Mouse (Mus musculus): ENCODE measurements around the gene BC053393. TPM values are rescaled to one million over a fixed set of nuclear protein-coding genes. Genes with fewer than 3 reads are reported as not detected.

BC053393 gene
- polyA plus RNA-seq, 1 experiment, result 0.11 TPM

DNA sequence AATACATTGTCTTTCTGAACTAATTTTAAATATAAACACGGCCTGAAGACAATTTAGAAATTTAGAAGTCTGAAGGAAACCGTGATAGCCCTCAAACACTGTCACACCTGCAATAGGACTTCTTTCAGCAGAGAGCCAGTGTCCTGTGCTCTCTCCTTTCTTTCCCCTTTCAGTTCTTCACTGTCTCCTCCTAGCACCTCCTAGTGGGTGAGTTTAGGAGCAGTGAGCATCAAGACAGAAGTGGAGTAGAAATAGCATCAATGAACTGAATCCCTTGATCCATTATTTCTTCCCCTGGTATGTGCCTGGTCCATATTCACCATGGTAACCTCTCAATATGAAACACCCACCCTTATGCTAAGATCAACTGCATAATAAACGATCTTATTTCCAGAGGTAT, 65.2 kb downstream of the BC053393 start:
- Histone ChIP-seq H3K4me3 (replicated peaks; ENCODE audit: extremely low read depth, low read depth, low read length) (no peak overlapping the region), H3K4me1 (ENCODE audit: control insufficient read depth, insufficient read depth, low read length) (no peaks in the 10 kb centered on the region)
- TF ChIP-seq POLR2A (IDR thresholded peaks at IDR 0.05; ENCODE audit: borderline replicate concordance, extremely low read depth, low read depth, low read length), result no peak
- WGBS, result 69% methylated on average over 3 of the region's 3 CpGs
- no peak for DNase-seq

Other genes starting within 250 kb of the BC053393 start
- gene Itk, start 182.0 kb upstream of the BC053393 start, polyA plus RNA-seq (2012; rRNA removed), result 1.4 and 1.7 TPM in 2 replicates
- 0.14 and 0.41 TPM in 2 replicates for gene Fam71b, start 175.0 kb upstream of the BC053393 start, polyA plus RNA-seq (2012; rRNA removed)
- 12.0 and 14.5 TPM in 2 replicates for gene Med7, start 134.6 kb upstream of the BC053393 start, polyA plus RNA-seq (2012; rRNA removed)
- 1.7 and 1.8 TPM in 2 replicates for gene Havcr2, start 116.6 kb upstream of the BC053393 start, polyA plus RNA-seq (2012; rRNA removed)
- not detected in 2 replicates for gene Gm12169, start 47.3 kb upstream of the BC053393 start, polyA plus RNA-seq (2012; rRNA removed)
- gene Dppa1, start 57.7 kb downstream of the BC053393 start, polyA plus RNA-seq (2012; rRNA removed), result not detected in 2 replicates
- gene Timd2, start 135.5 kb downstream of the BC053393 start, polyA plus RNA-seq (2012; rRNA removed), result not detected in 2 replicates
- 0.14 and 0.37 TPM in 2 replicates for gene Havcr1, start 163.5 kb downstream of the BC053393 start, polyA plus RNA-seq (2012; rRNA removed)
- 0.96 and 1.3 TPM in 2 replicates for gene Timd4, start 239.3 kb downstream of the BC053393 start, polyA plus RNA-seq (2012; rRNA removed)